Mouse (Mus musculus) liver, adult 2 months (tissue): Measurements from ENCODE around the gene Sowaha. TPM values are rescaled to one million over a fixed set of nuclear protein-coding genes. Genes with fewer than 3 reads are reported as not detected.

Experiments used
- DNase-seq: peaks from one replicate; pipeline ENCODE4 v3.0.0-alpha.2; 2011; ENCODE audit warnings: low read depth, low spot score; ENCODE audit errors: extremely low read depth
- H3K27ac ChIP-seq: fragments of 200-500 bp; replicated peaks from 2 replicates; pipeline ENCODE4 v1.5.1; 2012; ENCODE audit warnings: low read depth, mild to moderate bottlenecking, control low read depth, inconsistent platforms, low read length; ENCODE audit not compliant: insufficient read depth
- H3K27me3 ChIP-seq: fragments of 200-500 bp; 2 replicates; pipeline ENCODE4 v1.6.1; 2012; ENCODE audit warnings: mild to moderate bottlenecking, moderate library complexity, low read length, inconsistent platforms; ENCODE audit not compliant: control insufficient read depth, insufficient read depth
- H3K36me3 ChIP-seq: fragments of 200-500 bp; 2 replicates; pipeline ENCODE4 v1.6.1; 2012; ENCODE audit warnings: low read length, inconsistent platforms; ENCODE audit not compliant: control insufficient read depth, insufficient read depth
- H3K4me1 ChIP-seq: fragments of 200-500 bp; 2 replicates; pipeline ENCODE4 v1.6.1; 2011; ENCODE audit warnings: low read length; ENCODE audit not compliant: control insufficient read depth, insufficient read depth
- H3K4me3 ChIP-seq: fragments of 200-500 bp; 2 replicates; pipeline ENCODE4 v1.5.1; 2011; ENCODE audit warnings: low read depth, mild to moderate bottlenecking, control low read depth, low read length, moderate library complexity; ENCODE audit not compliant: insufficient read depth
- H3K79me2 ChIP-seq: fragments of 200-500 bp; 2 replicates; pipeline ENCODE4 v1.6.1; 2012; ENCODE audit warnings: inconsistent platforms, mild to moderate bottlenecking, low read length, moderate library complexity; ENCODE audit not compliant: control insufficient read depth, insufficient read depth
- H3K9ac ChIP-seq: fragments of 200-500 bp; 2 replicates; pipeline ENCODE4 v1.6.1; 2012; ENCODE audit warnings: low read depth, mild to moderate bottlenecking, control low read depth, inconsistent platforms, low read length
- CTCF ChIP-seq: fragments of 200-500 bp; IDR thresholded peaks from 2 replicates; pipeline ENCODE4 v1.5.1; 2011; ENCODE audit warnings: low read depth, low read length, control low read depth
- POLR2A ChIP-seq: fragments of 200-500 bp; IDR thresholded peaks from 2 replicates; pipeline ENCODE4 v1.6.1; 2011; ENCODE audit warnings: low read length, control low read depth; ENCODE audit not compliant: insufficient read depth; ENCODE audit errors: extremely low read depth
- WGBS: fragments of 180-500 bp; shearing (Covaris S2); methylation state at CpG from one replicate; pipeline ENCODE4 v1.1.7; 2018; 5-methylcytosine and 5-hydroxymethylcytosine counted together
- polyA plus RNA-seq: library from polyadenylated mRNA; depleted of rRNA; stranded (reverse); fragments of >200 nt; gene quantifications from 2 replicates; pipeline ENCODE4 v1.2.3, GENCODE M21; 2012
- total RNA-seq: library from RNA; depleted of rRNA; stranded (reverse); fragments of >200 nt; gene quantifications from 2 replicates; pipeline ENCODE4 v1.2.3, GENCODE M21; 2014

Sowaha gene
- total and polyA plus RNA-seq, 2 experiments = not detected

GRCm38 (mm10) chr11:53489421-53489820 lies 9.3 kb upstream of the Sowaha start:
- Histone ChIP-seq H3K36me3 (no peaks in the 10 kb centered on the region), H3K4me3 (no peak overlapping the region), H3K27ac (no peak overlapping the region), H3K4me1 (peaks cover 4% of the 10 kb centered on the region; the same call in 1 of the 2 replicates), H3K79me2 (no peaks in the 10 kb centered on the region), H3K27me3 (no peaks in the 10 kb centered on the region), H3K9ac (no peak overlapping the region)
- no peak for DNase-seq
- TF ChIP-seq CTCF (no peak), POLR2A (no peak)
- WGBS = 81% methylated on average over 9 of the region's 9 CpGs

- H3K27me3 ChIP-seq = no peaks in the 10 kb centered on the region
- no peak overlapping the region for H3K27ac ChIP-seq
- no peaks in the 10 kb centered on the region for H3K79me2 ChIP-seq
- TF ChIP-seq POLR2A (no peak), CTCF (no peak)
- no peak overlapping the region for H3K9ac ChIP-seq
- no peak overlapping the region for H3K4me3 ChIP-seq
- 98% methylated on average over 5 of the region's 5 CpGs for WGBS
- DNase-seq = no peak
- peaks cover 4% of the 10 kb centered on the region; the same call in 1 of the 2 replicates for H3K4me1 ChIP-seq
- H3K36me3 ChIP-seq = no peaks in the 10 kb centered on the region
These were observed 8.9 kb upstream of the Sowaha start for GRCm38 (mm10) chr11:53489007-53489406.

- H3K27me3 ChIP-seq = no peaks in the 10 kb centered on the region
- TF ChIP-seq CTCF (no peak), POLR2A (no peak)
- no peaks in the 10 kb centered on the region for H3K79me2 ChIP-seq
- 14% methylated on average over 27 of the region's 27 CpGs for WGBS
- no peak overlapping the region for H3K4me3 ChIP-seq
- H3K4me1 ChIP-seq = peaks cover 4% of the 10 kb centered on the region; the same call in 1 of the 2 replicates
- H3K36me3 ChIP-seq = no peaks in the 10 kb centered on the region
- H3K9ac ChIP-seq = no peak overlapping the region
- DNase-seq = no peak
- no peak overlapping the region for H3K27ac ChIP-seq
These were observed 6.9 kb upstream of the Sowaha start for GRCm38 (mm10) chr11:53486822-53487594.

GRCm38 (mm10) chr11:53486351-53486750 lies 6.3 kb upstream of the Sowaha start:
- WGBS = 89% methylated on average over 3 of the region's 3 CpGs
- Histone ChIP-seq H3K27ac (no peak overlapping the region), H3K4me3 (no peak overlapping the region), H3K36me3 (no peaks in the 10 kb centered on the region), H3K9ac (no peak overlapping the region), H3K27me3 (no peaks in the 10 kb centered on the region), H3K4me1 (peaks cover 4% of the 10 kb centered on the region; the same call in 1 of the 2 replicates), H3K79me2 (no peaks in the 10 kb centered on the region)
- DNase-seq = no peak
- TF ChIP-seq POLR2A (no peak), CTCF (no peak)

- H3K4me3 ChIP-seq = no peak overlapping the region
- 53% methylated on average over 3 of the region's 3 CpGs for WGBS
- no peak overlapping the region for H3K27ac ChIP-seq
- H3K27me3 ChIP-seq = no peaks in the 10 kb centered on the region
- no peak for DNase-seq
- H3K36me3 ChIP-seq = no peaks in the 10 kb centered on the region
- TF ChIP-seq CTCF (no peak), POLR2A (no peak)
- H3K79me2 ChIP-seq = no peaks in the 10 kb centered on the region
- no peak overlapping the region for H3K9ac ChIP-seq
- H3K4me1 ChIP-seq = peaks cover 4% of the 10 kb centered on the region; the same call in 1 of the 2 replicates
These were observed 5.6 kb upstream of the Sowaha start for GRCm38 (mm10) chr11:53485719-53486118.

- no peak for TF ChIP-seq CTCF
- TF ChIP-seq POLR2A = no peak
- DNase-seq = no peak
- Histone ChIP-seq H3K27me3 (peaks cover 18% of the 10 kb centered on the region), H3K36me3 (no peaks in the 10 kb centered on the region), H3K27ac (no peak overlapping the region), H3K4me3 (no peak overlapping the region), H3K79me2 (no peaks in the 10 kb centered on the region), H3K4me1 (peaks cover 4% of the 10 kb centered on the region; the same call in 1 of the 2 replicates), H3K9ac (no peak overlapping the region)
- 69% methylated on average over 9 of the region's 9 CpGs for WGBS
These were observed 3.3 kb upstream of the Sowaha start for GRCm38 (mm10) chr11:53483159-53483891.
